Mouse (Mus musculus) limb, embryonic 14.5 days (tissue): ENCODE measurements around the gene Cklf. TPM values are rescaled to one million over a fixed set of nuclear protein-coding genes. Genes with fewer than 3 reads are reported as not detected.
"Not testable (repeated sequence)": the region's sequence is repeated elsewhere in the genome, so short reads cannot be mapped to it uniquely, and the experiment has no call there.

Experiments used
- ATAC-seq: fragments of 200-750 bp; cut with Nextera tagmentation; 2 replicates; pipeline ENCODE4 v1.8.0; 2017; ENCODE audit warnings: low read depth, moderate number of reproducible peaks, moderate TSS enrichment; ENCODE audit not compliant: low FRiP score
- DNase-seq: peaks from one replicate; pipeline ENCODE4 v3.0.0-alpha.2; 2015; ENCODE audit warnings: low spot score
- H3K27ac ChIP-seq: fragments of 300-500 bp; sonication (generic); replicated peaks from 2 replicates; pipeline ENCODE4 v1.5.1; 2014; ENCODE audit warnings: low read depth, mild to moderate bottlenecking, low read length, moderate library complexity, mixed read lengths
- H3K27me3 ChIP-seq: fragments of 300-500 bp; sonication (generic); 2 replicates; pipeline ENCODE4 v1.6.1; 2014; ENCODE audit warnings: low read length, mixed read lengths; ENCODE audit not compliant: control insufficient read depth, insufficient read depth
- H3K36me3 ChIP-seq: fragments of 300-500 bp; sonication (generic); 2 replicates; pipeline ENCODE4 v1.6.1; 2014; ENCODE audit warnings: mild to moderate bottlenecking, low read length, moderate library complexity, mixed read lengths; ENCODE audit not compliant: control insufficient read depth, insufficient read depth
- H3K4me1 ChIP-seq: fragments of 300-500 bp; sonication (generic); 2 replicates; pipeline ENCODE4 v1.6.1; 2014; ENCODE audit warnings: antibody characterized with exemption, low read length, mixed read lengths; ENCODE audit not compliant: control insufficient read depth, insufficient read depth
- H3K4me2 ChIP-seq: fragments of 300-500 bp; sonication (generic); replicated peaks from 2 replicates; pipeline ENCODE4 v1.6.1; 2014; ENCODE audit warnings: low read depth, mild to moderate bottlenecking, low read length, moderate library complexity; ENCODE audit not compliant: severe bottlenecking
- H3K4me3 ChIP-seq: fragments of 300-500 bp; sonication (generic); replicated peaks from 2 replicates; pipeline ENCODE4 v1.5.1; 2014; ENCODE audit warnings: low read length
- H3K9ac ChIP-seq: fragments of 300-500 bp; sonication (generic); 2 replicates; pipeline ENCODE4 v1.6.1; 2014; ENCODE audit warnings: mild to moderate bottlenecking, low read depth, low read length, moderate library complexity; ENCODE audit not compliant: severe bottlenecking
- H3K9me3 ChIP-seq: fragments of 300-500 bp; sonication (generic); 2 replicates; pipeline ENCODE4 v1.6.1; 2016; ENCODE audit warnings: low read length; ENCODE audit not compliant: control insufficient read depth
- POLR2A ChIP-seq: fragments of 200-500 bp; IDR thresholded peaks from 2 replicates; pipeline ENCODE4 v1.8.0; 2012; ENCODE audit warnings: inconsistent platforms, mild to moderate bottlenecking, moderate library complexity, borderline replicate concordance; ENCODE audit not compliant: insufficient read depth, insufficient read length; ENCODE audit errors: extremely low read depth
- WGBS: fragments of 180-500 bp; shearing (Covaris S2); extraction: QIAGEN DNeasy Blood & Tissue Kit; methylation state at CpG from one replicate; pipeline ENCODE4 v1.1.7; 2014; 5-methylcytosine and 5-hydroxymethylcytosine counted together
- polyA plus RNA-seq, 2 experiments: library from polyadenylated mRNA; depleted of rRNA in 1 of 2; stranded (reverse) in 1 of 2; unstranded in 1 of 2; fragments of >200 nt; fragmentation: Nextera tagmentation in 1 of 2; extraction: Ambion mirVana in 1 of 2; gene quantifications; 2 replicates each; pipeline versions ENCODE4 v1.2.1 to v1.2.3; 2012 to 2014

The Cklf gene
- polyA plus RNA-seq, 2 experiments, result 36.9 to 56.0 TPM

GRCm38 (mm10) chr8:104304962-104305361 lies 54.3 kb downstream of the Cklf start:
- H3K4me3 ChIP-seq, result no peak overlapping the region
- TF ChIP-seq POLR2A, result no peak
- no peaks in the 10 kb centered on the region for H3K27me3 ChIP-seq
- no peaks in the 10 kb centered on the region for H3K9me3 ChIP-seq
- no peak for ATAC-seq
- no peaks in the 10 kb centered on the region for H3K4me1 ChIP-seq
- no peak for DNase-seq
- H3K27ac ChIP-seq, result no peak overlapping the region
- WGBS, result 86% methylated on average over 11 of the region's 11 CpGs
- no peak overlapping the region for H3K4me2 ChIP-seq
- H3K36me3 ChIP-seq, result no peaks in the 10 kb centered on the region
- H3K9ac ChIP-seq, result no peak overlapping the region

DNA sequence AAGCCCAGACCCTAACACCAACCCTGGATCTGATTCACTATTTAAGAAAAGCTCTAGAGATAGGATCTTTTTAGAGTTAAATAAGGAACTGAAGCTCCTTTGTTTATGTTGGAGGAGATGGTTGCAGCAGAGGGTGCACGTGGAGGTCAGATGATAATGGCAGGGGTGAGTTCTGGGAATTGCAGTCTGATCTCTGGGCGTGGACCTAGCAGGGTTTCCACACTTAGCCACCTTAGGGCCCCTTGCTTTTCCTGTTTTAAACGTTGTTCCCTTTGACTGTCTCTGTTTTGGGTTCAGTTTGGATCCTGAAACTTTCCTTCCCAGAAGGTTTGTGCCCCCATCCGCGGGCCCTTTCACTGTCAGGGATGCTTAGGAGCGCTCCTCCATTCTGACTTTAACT lies 57.7 kb downstream of the Cklf start:
- DNase-seq, ATAC-seq, H3K4me3 ChIP-seq: not testable (repeated sequence)

GRCm38 (mm10) chr8:104309441-104310155 lies 58.9 kb downstream of the Cklf start, which contains the start of the genes Gm45711 and Cmtm1:
TSS of gene Gm45711 (minus strand) at chr8:104310081.
TSS of gene Cmtm1 (minus strand) at chr8:104310145.
- not testable (repeated sequence) for H3K4me3 ChIP-seq, H3K4me1 ChIP-seq, H3K9ac ChIP-seq, H3K36me3 ChIP-seq, DNase-seq, H3K27ac ChIP-seq, H3K27me3 ChIP-seq, ATAC-seq, H3K4me2 ChIP-seq, H3K9me3 ChIP-seq
- 84% methylated on average over 31 of the region's 36 CpGs for WGBS

More for the DNA sequence above, 57.7 kb downstream of the Cklf start:
- WGBS, result 56% methylated on average over 6 of the region's 6 CpGs
- not testable (repeated sequence) for H3K4me2 ChIP-seq, H3K36me3 ChIP-seq, H3K27ac ChIP-seq, H3K27me3 ChIP-seq, H3K9ac ChIP-seq, H3K4me1 ChIP-seq, H3K9me3 ChIP-seq

GRCm38 (mm10) chr8:104312023-104312422 lies 61.4 kb downstream of the Cklf start:
- not testable (repeated sequence) for H3K4me3 ChIP-seq, ATAC-seq, DNase-seq, H3K4me1 ChIP-seq, H3K9me3 ChIP-seq, H3K36me3 ChIP-seq, H3K27me3 ChIP-seq, H3K9ac ChIP-seq, H3K27ac ChIP-seq, H3K4me2 ChIP-seq
- WGBS, result 91% methylated on average over 3 of the region's 3 CpGs

DNA sequence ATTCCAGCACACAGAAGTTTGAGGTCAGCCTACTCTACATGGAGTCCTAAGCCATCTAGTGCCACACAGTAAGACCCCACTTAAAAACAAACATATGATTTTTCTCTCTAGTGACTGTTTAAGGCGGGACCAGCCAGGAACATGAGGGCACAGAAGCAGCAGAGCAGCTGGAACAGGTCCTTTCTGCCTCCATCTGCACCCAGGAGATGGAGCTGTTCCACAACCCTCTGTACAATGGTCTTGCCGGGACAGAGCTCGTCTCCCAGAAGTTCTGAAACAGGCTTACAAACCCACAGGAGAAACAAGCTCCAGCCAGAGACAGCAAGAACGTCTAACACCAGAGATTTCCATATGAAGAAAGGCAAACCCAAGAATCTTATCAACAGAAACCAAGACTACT lies 62.6 kb downstream of the Cklf start:
- 69% methylated on average over 4 of the region's 4 CpGs for WGBS
- Histone ChIP-seq H3K9me3 (no peaks in the 10 kb centered on the region), H3K27ac (no peak overlapping the region), H3K4me1 (no peaks in the 10 kb centered on the region), H3K9ac (no peak overlapping the region), H3K27me3 (no peaks in the 10 kb centered on the region), H3K4me2 (no peak overlapping the region), H3K36me3 (no peaks in the 10 kb centered on the region), H3K4me3 (no peak overlapping the region)
- TF ChIP-seq POLR2A, result no peak
- no peak for ATAC-seq
- no peak for DNase-seq

Other genes starting within 250 kb of the Cklf start
- gene Cdh5, start 149.2 kb upstream of the Cklf start, polyA plus RNA-seq (2012; rRNA removed), result 58.0 and 62.1 TPM in 2 replicates
- 34.1 and 34.6 TPM in 2 replicates for gene Cdh5, start 149.2 kb upstream of the Cklf start, polyA plus RNA-seq (2014; fragmentation: Nextera tagmentation; extraction: Ambion mirVana)
- gene Bean1, start 80.4 kb upstream of the Cklf start, polyA plus RNA-seq (2012; rRNA removed), result 4.5 and 6.5 TPM in 2 replicates
- 1.7 and 1.8 TPM in 2 replicates for gene Bean1, start 80.4 kb upstream of the Cklf start, polyA plus RNA-seq (2014; fragmentation: Nextera tagmentation; extraction: Ambion mirVana)
- gene Tk2, start 2.3 kb upstream of the Cklf start, polyA plus RNA-seq (2012; rRNA removed), result 18.5 and 20.4 TPM in 2 replicates
- 19.2 and 20.2 TPM in 2 replicates for gene Tk2, start 2.3 kb upstream of the Cklf start, polyA plus RNA-seq (2014; fragmentation: Nextera tagmentation; extraction: Ambion mirVana)
- not detected in 2 replicates for gene Cmtm2a, start 42.3 kb downstream of the Cklf start, polyA plus RNA-seq (2012; rRNA removed)
- not detected in 2 replicates for gene Cmtm2a, start 42.3 kb downstream of the Cklf start, polyA plus RNA-seq (2014; fragmentation: Nextera tagmentation; extraction: Ambion mirVana)
- not detected in 2 replicates for gene Gm45711, start 59.2 kb downstream of the Cklf start, polyA plus RNA-seq (2012; rRNA removed)
- not detected in 2 replicates for gene Gm45711, start 59.2 kb downstream of the Cklf start, polyA plus RNA-seq (2014; fragmentation: Nextera tagmentation; extraction: Ambion mirVana)
- gene Cmtm1, start 59.3 kb downstream of the Cklf start, polyA plus RNA-seq (2012; rRNA removed), result not detected in 2 replicates
- not detected in 2 replicates for gene Cmtm1, start 59.3 kb downstream of the Cklf start, polyA plus RNA-seq (2014; fragmentation: Nextera tagmentation; extraction: Ambion mirVana)
- gene Gm11020, start 70.7 kb downstream of the Cklf start, polyA plus RNA-seq (2012; rRNA removed), result not detected in 2 replicates
- gene Gm11020, start 70.7 kb downstream of the Cklf start, polyA plus RNA-seq (2014; fragmentation: Nextera tagmentation; extraction: Ambion mirVana), result not detected in 2 replicates
- gene Cmtm2b, start 71.4 kb downstream of the Cklf start, polyA plus RNA-seq (2012; rRNA removed), result not detected in 2 replicates
- gene Cmtm2b, start 71.4 kb downstream of the Cklf start, polyA plus RNA-seq (2014; fragmentation: Nextera tagmentation; extraction: Ambion mirVana), result not detected in 2 replicates
- 240 and 361 TPM in 2 replicates for gene Cmtm3, start 88.5 kb downstream of the Cklf start, polyA plus RNA-seq (2012; rRNA removed)
- 176 and 185 TPM in 2 replicates for gene Cmtm3, start 88.5 kb downstream of the Cklf start, polyA plus RNA-seq (2014; fragmentation: Nextera tagmentation; extraction: Ambion mirVana)
- gene Cmtm4, start 144.9 kb downstream of the Cklf start, polyA plus RNA-seq (2012; rRNA removed), result 18.9 and 21.4 TPM in 2 replicates
- gene Cmtm4, start 144.9 kb downstream of the Cklf start, polyA plus RNA-seq (2014; fragmentation: Nextera tagmentation; extraction: Ambion mirVana), result 4.1 and 4.5 TPM in 2 replicates
- 58.2 and 64.7 TPM in 2 replicates for gene Dync1li2, start 192.2 kb downstream of the Cklf start, polyA plus RNA-seq (2012; rRNA removed)
- 48.8 and 53.5 TPM in 2 replicates for gene Dync1li2, start 192.2 kb downstream of the Cklf start, polyA plus RNA-seq (2014; fragmentation: Nextera tagmentation; extraction: Ambion mirVana)